Mouse (Mus musculus) G1E (cell line): Measurements from ENCODE around the gene C130032M10Rik. TPM values are rescaled to one million over a fixed set of nuclear protein-coding genes. Genes with fewer than 3 reads are reported as not detected.

Experiments used
- ATAC-seq: 2 replicates; pipeline ENCODE4 v1.8.0; 2016; ENCODE audit warnings: mild to moderate bottlenecking; ENCODE audit not compliant: insufficient number of reproducible peaks, poor library complexity, low FRiP score, severe bottlenecking; ENCODE audit errors: extremely low read depth
- DNase-seq: peaks from one replicate; pipeline ENCODE4 v3.0.0; 2012; ENCODE audit warnings: low spot score
- H3K27me3 ChIP-seq: 2 replicates; pipeline ENCODE4 v1.6.1; 2012; ENCODE audit warnings: mild to moderate bottlenecking, low read length, inconsistent platforms; ENCODE audit not compliant: insufficient read depth
- H3K36me3 ChIP-seq: replicated peaks from 2 replicates; pipeline ENCODE3; 2012; ENCODE audit warnings: mild to moderate bottlenecking, inconsistent platforms
- H3K4me1 ChIP-seq: 2 replicates; pipeline ENCODE4 v1.6.1; 2012; ENCODE audit warnings: low read depth, low read length, inconsistent platforms, mixed read lengths; ENCODE audit not compliant: insufficient read depth
- H3K4me3 ChIP-seq: 2 replicates; pipeline ENCODE4 v1.5.1; 2012; ENCODE audit warnings: low read depth, mild to moderate bottlenecking, inconsistent platforms, low read length, moderate library complexity, mixed read lengths
- H3K9me3 ChIP-seq: replicated peaks from 2 replicates; pipeline ENCODE4 v1.6.1; 2012; ENCODE audit warnings: inconsistent platforms
- CTCF ChIP-seq: IDR thresholded peaks from 2 replicates; pipeline ENCODE4 v1.5.1; 2012; ENCODE audit warnings: low read depth, low read length, inconsistent platforms, mixed read lengths
- GATA1 ChIP-seq: IDR thresholded peaks from 2 replicates; pipeline ENCODE4 v1.6.1; 2012; ENCODE audit warnings: borderline replicate concordance, low read length, inconsistent platforms, mixed read lengths
- GATA2 ChIP-seq: IDR thresholded peaks from 2 replicates; pipeline ENCODE4 v1.6.1; 2012; ENCODE audit warnings: low read depth, low read length, inconsistent platforms, borderline replicate concordance
- POLR2AphosphoS5 ChIP-seq: IDR thresholded peaks from 2 replicates; pipeline ENCODE4 v1.6.1; 2012; ENCODE audit warnings: low read depth, low read length, inconsistent platforms; ENCODE audit not compliant: insufficient replicate concordance
- TAL1 ChIP-seq: conservative IDR thresholded peaks from 2 replicates; pipeline ENCODE4 v1.6.1; 2012; ENCODE audit warnings: low read depth, low read length, inconsistent platforms, mixed read lengths
- polyA plus RNA-seq: library from polyadenylated mRNA; stranded (reverse); fragments of >175 nt; gene quantifications from 2 replicates; pipeline ENCODE4 v1.2.3, GENCODE M21; 2012
- total RNA-seq, 2 experiments: library from RNA; stranded (forward) in 1 of 2; stranded (reverse) in 1 of 2; fragments of 200-1000 nt in 1 of 2; fragments of >200 nt in 1 of 2; fragmentation: Nextera tagmentation in 1 of 2; gene quantifications; 2 replicates each; pipeline ENCODE4 v1.2.3; 2014 to 2017

The C130032M10Rik gene
- total and polyA plus RNA-seq, 3 experiments: not detected

GRCm38 (mm10) chr9:114525073-114525633, 9.7 kb downstream of the C130032M10Rik start:
- DNase-seq (no peak), ATAC-seq (no peak)
- H3K27me3 ChIP-seq: peaks cover 10% of the 10 kb centered on the region; the same call in 1 of the 2 replicates
- no peaks in the 10 kb centered on the region; the same call in 1 of the 2 replicates for H3K4me1 ChIP-seq
- no peak for TF ChIP-seq CTCF
- no peak for TF ChIP-seq TAL1
- no peak for TF ChIP-seq GATA2
- TF ChIP-seq POLR2AphosphoS5: no peak
- no peak for TF ChIP-seq GATA1
- no peak overlapping the region for H3K4me3 ChIP-seq
- no peaks in the 10 kb centered on the region for H3K36me3 ChIP-seq
- H3K9me3 ChIP-seq: no peaks in the 10 kb centered on the region

- Histone ChIP-seq H3K36me3 (no peaks in the 10 kb centered on the region), H3K4me3 (no peak overlapping the region), H3K27me3 (peaks cover 10% of the 10 kb centered on the region; the same call in 1 of the 2 replicates), H3K9me3 (no peaks in the 10 kb centered on the region), H3K4me1 (no peaks in the 10 kb centered on the region; the same call in 1 of the 2 replicates)
- TF ChIP-seq GATA2 (no peak), CTCF (no peak), TAL1 (no peak), POLR2AphosphoS5 (no peak), GATA1 (no peak)
- DNase-seq (no peak), ATAC-seq (no peak)
These were observed 10.4 kb downstream of the C130032M10Rik start for GRCm38 (mm10) chr9:114525891-114526290.

- ATAC-seq (no peak), DNase-seq (no peak)
- H3K9me3 ChIP-seq: no peaks in the 10 kb centered on the region
- TF ChIP-seq POLR2AphosphoS5: no peak
- no peak for TF ChIP-seq GATA2
- no peak for TF ChIP-seq TAL1
- no peak for TF ChIP-seq GATA1
- TF ChIP-seq CTCF: no peak
- no peak overlapping the region for H3K4me3 ChIP-seq
- H3K4me1 ChIP-seq: no peaks in the 10 kb centered on the region; the same call in 1 of the 2 replicates
- peaks cover 10% of the 10 kb centered on the region; the same call in 1 of the 2 replicates for H3K27me3 ChIP-seq
- no peaks in the 10 kb centered on the region for H3K36me3 ChIP-seq
These were observed 11.1 kb downstream of the C130032M10Rik start for GRCm38 (mm10) chr9:114526581-114526980.

- TF ChIP-seq POLR2AphosphoS5: no peak
- TF ChIP-seq GATA2: no peak
- TF ChIP-seq GATA1: no peak
- no peak for TF ChIP-seq TAL1
- TF ChIP-seq CTCF: no peak
- H3K9me3 ChIP-seq: no peaks in the 10 kb centered on the region
- H3K36me3 ChIP-seq: no peaks in the 10 kb centered on the region
- no peak for DNase-seq
- H3K4me3 ChIP-seq: no peak overlapping the region
- peaks cover 10% of the 10 kb centered on the region; the same call in 1 of the 2 replicates for H3K27me3 ChIP-seq
- no peak for ATAC-seq
- no peaks in the 10 kb centered on the region; the same call in 1 of the 2 replicates for H3K4me1 ChIP-seq
These were observed 11.6 kb downstream of the C130032M10Rik start for GRCm38 (mm10) chr9:114527085-114527484.

- H3K36me3 ChIP-seq: no peaks in the 10 kb centered on the region
- peaks cover 10% of the 10 kb centered on the region; the same call in 1 of the 2 replicates for H3K27me3 ChIP-seq
- DNase-seq: no peak
- H3K4me3 ChIP-seq: no peak overlapping the region
- H3K4me1 ChIP-seq: no peaks in the 10 kb centered on the region; the same call in 1 of the 2 replicates
- no peaks in the 10 kb centered on the region for H3K9me3 ChIP-seq
- TF ChIP-seq CTCF (no peak), TAL1 (no peak), GATA2 (no peak), GATA1 (no peak), POLR2AphosphoS5 (no peak)
- ATAC-seq: no peak
These were observed 12.6 kb downstream of the C130032M10Rik start for GRCm38 (mm10) chr9:114527992-114528679.

GRCm38 (mm10) chr9:114528680-114529048, 13.2 kb downstream of the C130032M10Rik start:
- ATAC-seq (no peak), DNase-seq (no peak)
- TF ChIP-seq TAL1: no peak
- no peak for TF ChIP-seq GATA1
- H3K4me3 ChIP-seq: no peak overlapping the region
- H3K27me3 ChIP-seq: peaks cover 10% of the 10 kb centered on the region; the same call in 1 of the 2 replicates
- no peaks in the 10 kb centered on the region for H3K9me3 ChIP-seq
- no peaks in the 10 kb centered on the region; the same call in 1 of the 2 replicates for H3K4me1 ChIP-seq
- no peaks in the 10 kb centered on the region for H3K36me3 ChIP-seq
